Mouse (Mus musculus) MEL (cell line): Measurements from ENCODE around the gene Hebp1. TPM values are rescaled to one million over a fixed set of nuclear protein-coding genes. Genes with fewer than 3 reads are reported as not detected.

ENCODE experiments used
- DNase-seq: peaks from one replicate; pipeline ENCODE4 v3.0.0; 2011; ENCODE audit warnings: low read depth, low spot score
- H3K27ac ChIP-seq: 2 replicates; pipeline ENCODE4 v1.5.1; 2012; ENCODE audit warnings: low read depth, mild to moderate bottlenecking, control low read depth, low read length, moderate library complexity; ENCODE audit not compliant: control insufficient read depth
- H3K27me3 ChIP-seq, 2 experiments: fragments of 150-350 bp in 1 of 2; sonication (generic) in 1 of 2; 2 replicates each; pipeline ENCODE4 v1.6.1; 2012; ENCODE audit warnings: low read length in 2 of 2, mild to moderate bottlenecking in 2 of 2, improper control_type of control experiment in 1 of 2, moderate library complexity in 1 of 2; ENCODE audit not compliant: insufficient read depth in 2 of 2, control insufficient read depth in 1 of 2
- H3K36me3 ChIP-seq, 2 experiments: 2 replicates each; pipeline ENCODE4 v1.6.1; 2012 to 2014; ENCODE audit warnings: low read length in 2 of 2, improper control_type of control experiment in 1 of 2, inconsistent platforms in 1 of 2, mild to moderate bottlenecking in 1 of 2; ENCODE audit not compliant: insufficient read depth in 2 of 2, control insufficient read depth in 1 of 2
- H3K4me1 ChIP-seq, 2 experiments: fragments of 150-350 bp in 1 of 2; sonication (generic) in 1 of 2; 2 replicates each; pipeline ENCODE4 v1.6.1; 2012; ENCODE audit warnings: low read length in 2 of 2, improper control_type of control experiment in 1 of 2, mild to moderate bottlenecking in 1 of 2; ENCODE audit not compliant: insufficient read depth in 2 of 2, control insufficient read depth in 1 of 2
- H3K4me3 ChIP-seq, 2 experiments: fragments of 150-350 bp in 1 of 2; sonication (generic) in 1 of 2; 2 replicates each; pipeline ENCODE4 v1.5.1; 2012; ENCODE audit warnings: low read depth in 2 of 2, low read length in 2 of 2, mild to moderate bottlenecking in 2 of 2, moderate library complexity in 2 of 2, control low read depth in 1 of 2, improper control_type of control experiment in 1 of 2; ENCODE audit not compliant: control insufficient read depth in 1 of 2, insufficient read depth in 1 of 2
- H3K79me2 ChIP-seq: 2 replicates; pipeline ENCODE4 v1.6.1; 2012; ENCODE audit warnings: mild to moderate bottlenecking, low read length, moderate library complexity; ENCODE audit not compliant: control insufficient read depth, poor library complexity, insufficient read depth
- H3K9ac ChIP-seq: 2 replicates; pipeline ENCODE4 v1.6.1; 2012; ENCODE audit warnings: low read depth, mild to moderate bottlenecking, control low read depth, low read length, moderate library complexity; ENCODE audit not compliant: control insufficient read depth, poor library complexity, severe bottlenecking
- H3K9me3 ChIP-seq: fragments of 150-350 bp; sonication (generic); replicated peaks from 2 replicates; pipeline ENCODE4 v1.6.1; 2012; ENCODE audit warnings: mild to moderate bottlenecking, low read length, improper control_type of control experiment, moderate library complexity; ENCODE audit not compliant: insufficient read depth
- BHLHE40 ChIP-seq: IDR thresholded peaks from 2 replicates; pipeline ENCODE4 v1.6.1; 2012; ENCODE audit warnings: low read depth, mild to moderate bottlenecking, inconsistent platforms, low read length, improper control_type of control experiment, borderline replicate concordance
- CTCF ChIP-seq, 3 experiments: IDR thresholded peaks in 2 of 3; conservative IDR thresholded peaks in 1 of 3; 2 replicates each; pipeline ENCODE4 v1.5.1; 2011 to 2012; ENCODE audit warnings: low read length in 3 of 3, low read depth in 2 of 3, mild to moderate bottlenecking in 2 of 3, improper control_type of control experiment in 1 of 3, inconsistent platforms in 1 of 3, mixed read lengths in 1 of 3, moderate library complexity in 1 of 3; ENCODE audit not compliant: control insufficient read depth in 1 of 3, insufficient read depth in 1 of 3, poor library complexity in 1 of 3, severe bottlenecking in 1 of 3
- E2F4 ChIP-seq: IDR thresholded peaks from 2 replicates; pipeline ENCODE4 v1.6.1; 2011; ENCODE audit warnings: low read depth, low read length, improper control_type of control experiment, borderline replicate concordance
- EP300 ChIP-seq, 2 experiments: IDR thresholded peaks; 2 replicates each; pipeline ENCODE4 v1.6.1; 2011; ENCODE audit warnings: improper control_type of control experiment in 2 of 2, low read length in 2 of 2, low read depth in 1 of 2, mild to moderate bottlenecking in 1 of 2
- GATA1 ChIP-seq: IDR thresholded peaks from 2 replicates; pipeline ENCODE4 v1.6.1; 2011; ENCODE audit warnings: low read depth, low read length, improper control_type of control experiment
- MEF2A ChIP-seq: IDR thresholded peaks from 2 replicates; pipeline ENCODE4 v1.6.1; 2014; ENCODE audit warnings: low read depth, mild to moderate bottlenecking, inconsistent platforms, low read length, improper control_type of control experiment; ENCODE audit not compliant: poor library complexity, insufficient replicate concordance, severe bottlenecking; ENCODE audit errors: extremely low read depth
- MXI1 ChIP-seq: IDR thresholded peaks from 2 replicates; pipeline ENCODE4 v1.6.1; 2011; ENCODE audit warnings: mild to moderate bottlenecking, low read depth, low read length, improper control_type of control experiment
- POLR2A ChIP-seq, 2 experiments: IDR thresholded peaks; 2 replicates each; pipeline ENCODE4 v1.6.1; 2011 to 2012; ENCODE audit warnings: low read length in 2 of 2, mild to moderate bottlenecking in 2 of 2, control low read depth in 1 of 2, improper control_type of control experiment in 1 of 2, low read depth in 1 of 2, moderate library complexity in 1 of 2; ENCODE audit not compliant: control insufficient read depth in 1 of 2, insufficient read depth in 1 of 2, poor library complexity in 1 of 2
- POLR2AphosphoS5 ChIP-seq: IDR thresholded peaks from 2 replicates; pipeline ENCODE4 v1.6.1; 2012; ENCODE audit warnings: low read depth, borderline replicate concordance, mild to moderate bottlenecking, inconsistent platforms, low read length, moderate library complexity, mixed read lengths
- RAD21 ChIP-seq: IDR thresholded peaks from 2 replicates; pipeline ENCODE4 v1.6.1; 2011; ENCODE audit warnings: mild to moderate bottlenecking, low read depth, low read length, improper control_type of control experiment
- RCOR1 ChIP-seq: IDR thresholded peaks from 2 replicates; pipeline ENCODE4 v1.6.1; 2012; ENCODE audit warnings: low read depth, mild to moderate bottlenecking, inconsistent platforms, low read length, improper control_type of control experiment
- SMC3 ChIP-seq: IDR thresholded peaks from 2 replicates; pipeline ENCODE4 v1.6.1; 2011; ENCODE audit warnings: low read depth, low read length, improper control_type of control experiment
- TBP ChIP-seq: IDR thresholded peaks from 2 replicates; pipeline ENCODE4 v1.8.0; 2011; ENCODE audit warnings: low read depth, low read length, improper control_type of control experiment
- UBTF ChIP-seq: IDR thresholded peaks from 2 replicates; pipeline ENCODE4 v1.6.1; 2012; ENCODE audit warnings: low read depth, mild to moderate bottlenecking, inconsistent platforms, low read length, improper control_type of control experiment, moderate library complexity, borderline replicate concordance; ENCODE audit not compliant: insufficient read depth
- ZC3H11A ChIP-seq: IDR thresholded peaks from 2 replicates; pipeline ENCODE4 v1.6.1; 2012; ENCODE audit warnings: low read depth, mild to moderate bottlenecking, inconsistent platforms, low read length, improper control_type of control experiment
- ZKSCAN1 ChIP-seq: IDR thresholded peaks from 2 replicates; pipeline ENCODE4 v1.6.1; 2012; ENCODE audit warnings: low read depth, mild to moderate bottlenecking, inconsistent platforms, low read length, improper control_type of control experiment, moderate library complexity
- polyA plus RNA-seq, 2 experiments: library from polyadenylated mRNA; stranded (reverse) in 1 of 2; unstranded in 1 of 2; fragments of >175 nt in 1 of 2; fragments of >200 nt in 1 of 2; gene quantifications; 2 replicates each; pipeline versions ENCODE4 v1.2.1 to v1.2.4; 2012; ENCODE audit warnings: low replicate concordance in 2 of 2, low read depth in 1 of 2; ENCODE audit not compliant: insufficient read length in 2 of 2, insufficient read depth in 1 of 2, missing spikeins in 1 of 2
- total RNA-seq: library from RNA; depleted of rRNA; stranded (reverse); fragments of 300-350 nt; gene quantifications from 2 replicates; pipeline ENCODE4 v1.2.3, GENCODE M21; 2012

Gene Hebp1
- total and polyA plus RNA-seq, 3 experiments, result 16.7 to 25.1 TPM; not detected in 1

DNA sequence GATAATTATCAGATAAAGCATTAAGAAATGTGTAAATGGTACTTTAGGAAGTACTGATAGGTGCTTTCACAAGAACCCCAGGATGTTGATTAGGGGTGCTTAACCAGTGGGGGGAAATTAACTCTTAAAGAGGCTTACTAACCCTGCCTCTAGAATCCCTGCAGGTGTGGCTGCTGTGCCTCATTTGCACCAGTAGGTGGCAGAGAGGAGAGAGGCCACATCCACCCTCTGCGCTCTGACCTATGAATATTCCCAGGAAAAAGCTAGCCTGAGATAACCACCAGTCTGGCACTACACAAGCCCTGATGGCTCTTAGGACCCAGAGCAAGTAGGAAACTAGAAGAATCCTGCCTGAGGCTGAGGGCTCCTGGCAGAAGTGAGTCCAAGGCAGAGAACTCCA lies 49.3 kb downstream of the Hebp1 start:
- Histone ChIP-seq H3K9me3 (no peaks in the 10 kb centered on the region), H3K9ac (no peak overlapping the region), H3K36me3 (no peaks in the 10 kb centered on the region), H3K79me2 (no peaks in the 10 kb centered on the region), H3K27me3 (no peaks in the 10 kb centered on the region), H3K27ac (no peak overlapping the region), H3K4me1 (no peaks in the 10 kb centered on the region), H3K4me3 (no peak overlapping the region)
- TF ChIP-seq CTCF (IDR thresholded peaks at IDR 0.05 in 2 of 3, conservative IDR thresholded peaks at IDR 0.05 in 1 of 3; ENCODE audit: control insufficient read depth in 1 of 3, insufficient read depth in 1 of 3, low read depth in 2 of 3, low read length in 3 of 3, poor library complexity in 1 of 3, severe bottlenecking in 1 of 3), result peak; percentile 54 to 65 (median 56)
- TF ChIP-seq RAD21, result peak; percentile 34
- no peak for TF ChIP-seq POLR2A (IDR thresholded peaks at IDR 0.05; ENCODE audit: control insufficient read depth in 1 of 2, insufficient read depth in 1 of 2, low read depth in 1 of 2, low read length in 2 of 2, poor library complexity in 1 of 2)
- peak; percentile 71 for TF ChIP-seq SMC3
- peak; percentile 32 for DNase-seq

DNA sequence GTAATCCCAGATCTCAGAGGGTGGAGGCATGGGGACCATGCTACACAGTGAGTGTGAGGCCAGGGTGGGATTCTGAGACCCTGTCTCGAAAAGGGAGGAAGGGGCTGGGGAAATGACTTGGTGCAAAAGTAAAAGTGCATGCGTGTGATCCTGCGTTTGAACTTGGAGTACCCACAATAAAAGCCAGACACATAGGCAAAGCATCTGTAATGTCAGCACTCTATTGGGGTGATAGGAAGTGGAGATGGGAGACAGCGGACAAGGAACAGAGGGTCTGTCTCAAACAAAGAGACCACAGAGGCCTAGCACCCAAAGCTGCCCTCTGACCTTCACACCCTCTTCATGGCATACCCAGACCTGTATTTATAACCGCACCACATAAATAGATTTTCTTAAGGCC lies 51.8 kb downstream of the Hebp1 start:
- Histone ChIP-seq H3K4me3 (no peak overlapping the region), H3K27me3 (no peaks in the 10 kb centered on the region), H3K36me3 (no peaks in the 10 kb centered on the region), H3K9ac (no peak overlapping the region), H3K9me3 (no peaks in the 10 kb centered on the region), H3K4me1 (no peaks in the 10 kb centered on the region; a peak in 1 of 4 replicates), H3K27ac (no peak overlapping the region), H3K79me2 (no peaks in the 10 kb centered on the region)
- no peak for DNase-seq
- no peak for TF ChIP-seq MEF2A

DNA sequence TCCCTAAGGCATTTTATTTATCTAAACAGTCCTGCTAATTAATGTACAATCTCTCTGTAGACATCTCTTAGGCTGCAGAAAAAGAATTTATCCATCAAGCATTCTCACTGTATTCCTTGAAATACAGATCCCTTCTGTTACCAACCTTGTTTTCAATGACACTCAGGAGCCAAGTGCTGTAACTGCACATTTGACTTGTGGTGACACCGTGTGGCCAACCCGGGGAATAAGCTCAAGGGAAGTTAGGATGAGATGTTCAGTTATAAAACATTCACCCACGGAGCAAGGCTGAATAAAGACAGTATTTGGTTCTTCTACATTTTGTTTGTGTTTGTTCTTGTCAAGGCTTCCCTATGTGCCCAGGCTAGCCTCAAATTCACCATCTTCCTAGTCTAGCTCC lies 53.3 kb downstream of the Hebp1 start:
- H3K36me3 ChIP-seq, result no peaks in the 10 kb centered on the region
- peak; percentile 52 for DNase-seq
- TF ChIP-seq TBP (no peak), MEF2A (no peak), MXI1 (no peak), E2F4 (no peak), ZC3H11A (peak; percentile 59), ZKSCAN1 (no peak), RCOR1 (no peak), CTCF (IDR thresholded peaks at IDR 0.05 in 2 of 3, conservative IDR thresholded peaks at IDR 0.05 in 1 of 3; ENCODE audit: control insufficient read depth in 1 of 3, insufficient read depth in 1 of 3, low read depth in 2 of 3, low read length in 3 of 3, poor library complexity in 1 of 3, severe bottlenecking in 1 of 3) (peak; percentile 64 to 86 (median 74)), SMC3 (peak; percentile 85), GATA1 (no peak), RAD21 (peak; percentile 83), BHLHE40 (no peak), UBTF (no peak), EP300 (IDR thresholded peaks at IDR 0.05; ENCODE audit: low read depth in 1 of 2, low read length in 2 of 2) (no peak), POLR2AphosphoS5 (no peak)
- TF ChIP-seq, all 39 proteins: peak for 4
- H3K27me3 ChIP-seq, result no peaks in the 10 kb centered on the region
- H3K79me2 ChIP-seq, result no peaks in the 10 kb centered on the region
- H3K4me1 ChIP-seq, result no peaks in the 10 kb centered on the region; a peak in 1 of 4 replicates
- no peak overlapping the region for H3K27ac ChIP-seq
- H3K9me3 ChIP-seq, result no peaks in the 10 kb centered on the region
- H3K4me3 ChIP-seq, result no peak overlapping the region
- no peak overlapping the region for H3K9ac ChIP-seq
